11 mouse cellular contexts compared by ENCODE assay signal in genomic region chr9:69456406-69457075, GRCm38 (mm10). TPM values are rescaled to one million over a fixed set of nuclear protein-coding genes. Genes with fewer than 3 reads are reported as not detected.
DNase-seq lines count a peak whose midpoint lies in the region; ATAC-seq lines count a peak whose summit lies in the region.
"Had no signal": no experiment of that assay in that cellular context is flagged by ENCODE, and none has a peak within 500 bp of the region (broad histone marks: within the 10 kb centered on the region; RNA-seq: fewer than 3 reads in every experiment).

No protein-coding gene starts in this region.

- peaks cover 12% of the 10 kb centered on the region; the same call in 1 of the 2 replicates for H3K4me1 ChIP-seq in neural tube, embryonic 11.5 days (ENCODE audit: control insufficient read depth, insufficient read depth, low read length)
- peaks cover 65% of the 10 kb centered on the region for H3K4me1 ChIP-seq in limb, embryonic 10.5 days

- H3K4me3 ChIP-seq in neural tube, embryonic 11.5 days (ENCODE audit: low read depth, low read length): no peak overlapping the region
- no peak overlapping the region for H3K4me3 ChIP-seq in limb, embryonic 10.5 days

- intact Hi-C loops in heart, postnatal 14 days (cut with DNase I): loop anchor here (2.0 kb wide), 1 partner anchor 16 kb away; no protein-coding TSS in a partner anchor
- intact Hi-C loops in left cerebral cortex, postnatal 36 days (cut with DNase I): no loop called here

- peaks cover 11% of the 10 kb centered on the region for H3K27me3 ChIP-seq in neural tube, embryonic 11.5 days (ENCODE audit: control insufficient read depth, insufficient read depth, low read length)
- peaks cover 29% of the 10 kb centered on the region for H3K27me3 ChIP-seq in limb, embryonic 10.5 days (ENCODE audit: low read depth, poor library complexity, severe bottlenecking)

- H3K36me3 ChIP-seq in neural tube, embryonic 11.5 days (ENCODE audit: control insufficient read depth, insufficient read depth, low read length): no peaks in the 10 kb centered on the region
- H3K36me3 ChIP-seq in limb, embryonic 10.5 days: no peaks in the 10 kb centered on the region

- H3K9ac ChIP-seq in neural tube, embryonic 11.5 days (ENCODE audit: low read length): no peak overlapping the region

- DNase-seq in heart, adult 9 months (ENCODE audit: low spot score in 2 of 2): peak; percentile 57 to 60
- no peak for DNase-seq in heart, postnatal 14 days
- no peak for DNase-seq in neural tube, embryonic 11.5 days (ENCODE audit: low spot score)
- DNase-seq in neural tube, embryonic 10.5 days (ENCODE audit: extremely low spot score, low spot score): no peak
- no peak for DNase-seq in limb, embryonic 10.5 days (ENCODE audit: low spot score)
- no peak for DNase-seq in ovary, adult 18-20 months (ENCODE audit: low spot score)
- no peak for DNase-seq in ovary, postnatal 10 days (ENCODE audit: low spot score)
- DNase-seq in left cerebral cortex, postnatal 36 days (ENCODE audit: low spot score in 2 of 2): no peak
- DNase-seq: cerebellum, adult 11-12 months; layer of hippocampus, postnatal 36 days had no signal

- H3K9me3 ChIP-seq in neural tube, embryonic 11.5 days (ENCODE audit: control insufficient read depth, low read length): no peaks in the 10 kb centered on the region
- H3K9me3 ChIP-seq in limb, embryonic 10.5 days (replicated peaks): no peaks in the 10 kb centered on the region

- no peak overlapping the region for H3K4me2 ChIP-seq in neural tube, embryonic 11.5 days (ENCODE audit: low read depth)

- 0 out of 2 replicates have a peak overlapping the region, but pooled peaks have one; percentile 6 for H3K27ac ChIP-seq in neural tube, embryonic 11.5 days (ENCODE audit: low read depth, low read length)
- H3K27ac ChIP-seq in limb, embryonic 10.5 days: peak overlapping the region; percentile 12; the same call in 1 of the 2 replicates

- 83% methylated on average over 15 of the region's 15 CpGs for WGBS in neural tube, embryonic 11.5 days
- WGBS in limb, embryonic 10.5 days: 92% methylated on average over 15 of the region's 15 CpGs

- ATAC-seq in neural tube, embryonic 11.5 days (ENCODE audit: insufficient read depth, low FRiP score, low TSS enrichment): no peak
- ATAC-seq: inflammation-experienced regulatory T-cells, adult 6 months had no signal

RNA-seq across cellular contexts. Expression of gene Anxa2, which starts 3.1 kb away (rescaled TPM):
- total RNA-seq in heart, postnatal 14 days (2021): 100 to 1,000 TPM; 119 to 146 TPM
- polyA plus RNA-seq in neural tube, embryonic 11.5 days (2014; fragmentation: Nextera tagmentation; extraction: Ambion mirVana): 167 and 179 TPM in 2 replicates
- 101 and 138 TPM in 2 replicates for polyA plus RNA-seq in limb, embryonic 10.5 days (2016; fragmentation: Nextera tagmentation; extraction: Ambion mirVana)
- 10 to 100 TPM in 1 of 2 experiments, 1 to 10 TPM in 1; 9.5 to 14.3 TPM for total RNA-seq in left cerebral cortex, postnatal 36 days (2021)

RNA-seq across cellular contexts. Expression of gene Ice2, which starts 58.8 kb away (rescaled TPM):
- 1 to 10 TPM; 8.6 to 8.8 TPM for total RNA-seq in heart, postnatal 14 days (2021)
- polyA plus RNA-seq in neural tube, embryonic 11.5 days (2014; fragmentation: Nextera tagmentation; extraction: Ambion mirVana): 18.5 and 19.8 TPM in 2 replicates
- 22.5 and 25.2 TPM in 2 replicates for polyA plus RNA-seq in limb, embryonic 10.5 days (2016; fragmentation: Nextera tagmentation; extraction: Ambion mirVana)
- total RNA-seq in left cerebral cortex, postnatal 36 days (2021): 10 to 100 TPM in 1 of 2 experiments, 1 to 10 TPM in 1; 8.7 to 12.0 TPM

Comparison
In these comparisons a context has a peak if more than half of its experiments do, and no peak if none do; other contexts are left out.
1. DNase-seq: peak in heart, adult 9 months (2 of 2); none in heart, postnatal 14 days (0 of 2), neural tube, embryonic 11.5 days (single experiment), neural tube, embryonic 10.5 days (single experiment), limb, embryonic 10.5 days (single experiment), ovary, adult 18-20 months (single experiment), ovary, postnatal 10 days (single experiment) and left cerebral cortex, postnatal 36 days (0 of 2).
2. RNA of gene Anxa2, which starts 3.1 kb away (total RNA-seq): 119 to 146 TPM in heart, postnatal 14 days; 9.5 to 14.3 TPM in left cerebral cortex, postnatal 36 days; every median in the first group is over 4 times any median in the second.